Mouse (Mus musculus): ENCODE results near the gene Gm20388. TPM values are rescaled to one million over a fixed set of nuclear protein-coding genes. Genes with fewer than 3 reads are reported as not detected.
"Not testable (repeated sequence)": the region's sequence is repeated elsewhere in the genome, so short reads cannot be mapped to it uniquely, and the experiment has no call there.

Gm20388 gene
- polyA plus RNA-seq, 1 experiment, result 59.3 TPM

- TF ChIP-seq POLR2A (IDR thresholded peaks at IDR 0.05; ENCODE audit: borderline replicate concordance, extremely low read depth, insufficient read depth, insufficient read length, poor library complexity, severe bottlenecking), result no peak
- no peak for TF ChIP-seq CTCF (IDR thresholded peaks at IDR 0.05; ENCODE audit: borderline replicate concordance, extremely low read depth, insufficient read depth, insufficient read length)
- DNase-seq (ENCODE audit: low read depth), result no peak
Measured at GRCm38 (mm10) chr8:120357504-120357903, 446.9 kb downstream of the Gm20388 start.

GRCm38 (mm10) chr8:120361301-120361700 lies 450.7 kb downstream of the Gm20388 start:
- TF ChIP-seq POLR2A (IDR thresholded peaks at IDR 0.05; ENCODE audit: borderline replicate concordance, extremely low read depth, insufficient read depth, insufficient read length, poor library complexity, severe bottlenecking), result no peak
- TF ChIP-seq CTCF (IDR thresholded peaks at IDR 0.05; ENCODE audit: borderline replicate concordance, extremely low read depth, insufficient read depth, insufficient read length), result no peak
- DNase-seq (ENCODE audit: low read depth), result peak; percentile 89

GRCm38 (mm10) chr8:120363552-120364071 lies 453.0 kb downstream of the Gm20388 start:
- no peak for DNase-seq (ENCODE audit: low read depth)
- TF ChIP-seq CTCF (IDR thresholded peaks at IDR 0.05; ENCODE audit: borderline replicate concordance, extremely low read depth, insufficient read depth, insufficient read length), result peak; percentile 65
- TF ChIP-seq POLR2A (IDR thresholded peaks at IDR 0.05; ENCODE audit: borderline replicate concordance, extremely low read depth, insufficient read depth, insufficient read length, poor library complexity, severe bottlenecking), result no peak

- DNase-seq (ENCODE audit: low read depth), result no peak
- TF ChIP-seq CTCF (IDR thresholded peaks at IDR 0.05; ENCODE audit: borderline replicate concordance, extremely low read depth, insufficient read depth, insufficient read length) (peak; percentile 56), POLR2A (IDR thresholded peaks at IDR 0.05; ENCODE audit: borderline replicate concordance, extremely low read depth, insufficient read depth, insufficient read length, poor library complexity, severe bottlenecking) (no peak)
Measured at GRCm38 (mm10) chr8:120364093-120364725, 453.6 kb downstream of the Gm20388 start.

- DNase-seq (ENCODE audit: low read depth), result no peak
- TF ChIP-seq POLR2A (IDR thresholded peaks at IDR 0.05; ENCODE audit: borderline replicate concordance, extremely low read depth, insufficient read depth, insufficient read length, poor library complexity, severe bottlenecking), result no peak
- TF ChIP-seq CTCF (IDR thresholded peaks at IDR 0.05; ENCODE audit: borderline replicate concordance, extremely low read depth, insufficient read depth, insufficient read length), result no peak
Measured at GRCm38 (mm10) chr8:120366840-120367239, 456.2 kb downstream of the Gm20388 start.

GRCm38 (mm10) chr8:120368191-120368590 lies 457.6 kb downstream of the Gm20388 start:
- not testable (repeated sequence) for DNase-seq (ENCODE audit: low read depth)

- TF ChIP-seq POLR2A (IDR thresholded peaks at IDR 0.05; ENCODE audit: borderline replicate concordance, extremely low read depth, insufficient read depth, insufficient read length, poor library complexity, severe bottlenecking) (no peak), CTCF (IDR thresholded peaks at IDR 0.05; ENCODE audit: borderline replicate concordance, extremely low read depth, insufficient read depth, insufficient read length) (peak; percentile 31; the same call in 1 of the 2 replicates)
- peak; percentile 95 for DNase-seq (ENCODE audit: low read depth)
Measured at GRCm38 (mm10) chr8:120368814-120369649, 458.4 kb downstream of the Gm20388 start.

- no peak for DNase-seq (ENCODE audit: low read depth)
- TF ChIP-seq POLR2A (IDR thresholded peaks at IDR 0.05; ENCODE audit: borderline replicate concordance, extremely low read depth, insufficient read depth, insufficient read length, poor library complexity, severe bottlenecking) (no peak), CTCF (IDR thresholded peaks at IDR 0.05; ENCODE audit: borderline replicate concordance, extremely low read depth, insufficient read depth, insufficient read length) (no peak)
Measured at GRCm38 (mm10) chr8:120369956-120370355, 459.3 kb downstream of the Gm20388 start.

- TF ChIP-seq CTCF (IDR thresholded peaks at IDR 0.05; ENCODE audit: borderline replicate concordance, extremely low read depth, insufficient read depth, insufficient read length), result peak; percentile 31; the same call in 1 of the 2 replicates
- no peak for TF ChIP-seq POLR2A (IDR thresholded peaks at IDR 0.05; ENCODE audit: borderline replicate concordance, extremely low read depth, insufficient read depth, insufficient read length, poor library complexity, severe bottlenecking)
- peak; percentile 64 for DNase-seq (ENCODE audit: low read depth)
Measured at GRCm38 (mm10) chr8:120370461-120370860, 459.8 kb downstream of the Gm20388 start.

GRCm38 (mm10) chr8:120371146-120371545 lies 460.5 kb downstream of the Gm20388 start:
- DNase-seq (ENCODE audit: low read depth), result no peak
- TF ChIP-seq POLR2A (IDR thresholded peaks at IDR 0.05; ENCODE audit: borderline replicate concordance, extremely low read depth, insufficient read depth, insufficient read length, poor library complexity, severe bottlenecking) (no peak), CTCF (IDR thresholded peaks at IDR 0.05; ENCODE audit: borderline replicate concordance, extremely low read depth, insufficient read depth, insufficient read length) (no peak)

- TF ChIP-seq CTCF (IDR thresholded peaks at IDR 0.05; ENCODE audit: borderline replicate concordance, extremely low read depth, insufficient read depth, insufficient read length) (no peak), POLR2A (IDR thresholded peaks at IDR 0.05; ENCODE audit: borderline replicate concordance, extremely low read depth, insufficient read depth, insufficient read length, poor library complexity, severe bottlenecking) (no peak)
- DNase-seq (ENCODE audit: low read depth), result no peak
Measured at GRCm38 (mm10) chr8:120371725-120372457, 461.2 kb downstream of the Gm20388 start.

Data from brain, embryonic 14.5 days (tissue).